In genomic region chr4:134512798-134513197, GRCm38 (mm10) we compare ENCODE assay signal across 8 mouse cellular contexts. TPM values are rescaled to one million over a fixed set of nuclear protein-coding genes. Genes with fewer than 3 reads are reported as not detected.
DNase-seq lines count a peak whose midpoint lies in the region; ATAC-seq lines count a peak whose summit lies in the region.

No protein-coding gene starts in this region.

- no peak overlapping the region for H3K9ac ChIP-seq in hindbrain, embryonic 13.5 days
- no peak overlapping the region for H3K9ac ChIP-seq in limb, embryonic 13.5 days
- peak overlapping the region; percentile 7; the same call in 1 of the 2 replicates for H3K9ac ChIP-seq in midbrain, embryonic 11.5 days (ENCODE audit: low read length)
- H3K9ac ChIP-seq in stomach, embryonic 16.5 days (ENCODE audit: low read length): peak overlapping the region; percentile 52

- 27% methylated on average over 15 of the region's 15 CpGs for WGBS in hindbrain, embryonic 13.5 days
- 15% methylated on average over 15 of the region's 15 CpGs for WGBS in limb, embryonic 13.5 days
- 30% methylated on average over 15 of the region's 15 CpGs for WGBS in midbrain, embryonic 11.5 days
- whole genome bisulfite sequencing in stomach, embryonic 16.5 days: 14% methylated on average over 15 of the region's 15 CpGs

- no peaks in the 10 kb centered on the region for H3K27me3 ChIP-seq in hindbrain, embryonic 13.5 days
- no peaks in the 10 kb centered on the region for H3K27me3 ChIP-seq in limb, embryonic 13.5 days
- no peaks in the 10 kb centered on the region for H3K27me3 ChIP-seq in midbrain, embryonic 11.5 days (ENCODE audit: control insufficient read depth, insufficient read depth, low read length)
- no peaks in the 10 kb centered on the region for H3K27me3 ChIP-seq in stomach, embryonic 16.5 days (ENCODE audit: control insufficient read depth, insufficient read depth, low read length)

- H3K4me2 ChIP-seq in hindbrain, embryonic 13.5 days: peak overlapping the region; percentile 34; the same call in 1 of the 2 replicates
- H3K4me2 ChIP-seq in limb, embryonic 13.5 days (replicated peaks): peak overlapping the region; percentile 59
- peak overlapping the region; percentile 28 for H3K4me2 ChIP-seq in midbrain, embryonic 11.5 days
- peak overlapping the region; percentile 88 for H3K4me2 ChIP-seq in stomach, embryonic 16.5 days (ENCODE audit: low read depth, low read length)

- H3K9me3 ChIP-seq in hindbrain, embryonic 13.5 days: no peaks in the 10 kb centered on the region
- no peaks in the 10 kb centered on the region for H3K9me3 ChIP-seq in limb, embryonic 13.5 days
- no peaks in the 10 kb centered on the region for H3K9me3 ChIP-seq in midbrain, embryonic 11.5 days (ENCODE audit: control insufficient read depth, low read length)
- no peaks in the 10 kb centered on the region for H3K9me3 ChIP-seq in stomach, embryonic 16.5 days (replicated peaks; ENCODE audit: control insufficient read depth, low read length)

- peak; percentile 61 for DNase-seq in CD4-positive helper T cell, adult 2 months (ENCODE audit: low read depth, low spot score)
- DNase-seq in adrenal gland, postnatal 25 days: peak; percentile 78
- peak; percentile 69 for DNase-seq in gastrocnemius, adult 18-20 months (ENCODE audit: low spot score)
- peak; percentile 89 for DNase-seq in midbrain, embryonic 11.5 days (ENCODE audit: low spot score, missing footprints)

- no peak overlapping the region for H3K27ac ChIP-seq in hindbrain, embryonic 13.5 days
- H3K27ac ChIP-seq in limb, embryonic 13.5 days: no peak overlapping the region
- no peak overlapping the region for H3K27ac ChIP-seq in midbrain, embryonic 11.5 days (ENCODE audit: low read depth, low read length)
- no peak overlapping the region; the same call in 1 of the 2 replicates for H3K27ac ChIP-seq in stomach, embryonic 16.5 days (ENCODE audit: low read length)

- peaks cover 6% of the 10 kb centered on the region for H3K36me3 ChIP-seq in hindbrain, embryonic 13.5 days
- H3K36me3 ChIP-seq in limb, embryonic 13.5 days: no peaks in the 10 kb centered on the region
- no peaks in the 10 kb centered on the region for H3K36me3 ChIP-seq in midbrain, embryonic 11.5 days (ENCODE audit: control insufficient read depth, insufficient read depth, low read length)
- no peaks in the 10 kb centered on the region for H3K36me3 ChIP-seq in stomach, embryonic 16.5 days (ENCODE audit: control insufficient read depth, insufficient read depth, low read length)

- no peak overlapping the region for H3K4me3 ChIP-seq in hindbrain, embryonic 13.5 days
- peak overlapping the region; percentile 17; the same call in 1 of the 2 replicates for H3K4me3 ChIP-seq in limb, embryonic 13.5 days
- peak overlapping the region; percentile 6; the same call in 1 of the 2 replicates for H3K4me3 ChIP-seq in midbrain, embryonic 11.5 days (ENCODE audit: low read depth, low read length)
- H3K4me3 ChIP-seq in stomach, embryonic 16.5 days (replicated peaks; ENCODE audit: low read length): peak overlapping the region; percentile 25

- ATAC-seq in hindbrain, embryonic 13.5 days (ENCODE audit: low FRiP score): no peak
- no peak for ATAC-seq in limb, embryonic 13.5 days (ENCODE audit: low FRiP score, low read depth)
- ATAC-seq in midbrain, embryonic 11.5 days (ENCODE audit: low FRiP score): no peak
- ATAC-seq in stomach, embryonic 16.5 days (ENCODE audit: insufficient read depth, low FRiP score): no peak
- ATAC-seq in cerebellum, adult (ENCODE audit: insufficient number of reproducible peaks, low FRiP score, low TSS enrichment): no peak

- peaks cover 6% of the 10 kb centered on the region for H3K4me1 ChIP-seq in hindbrain, embryonic 13.5 days (replicated peaks)
- peaks cover 14% of the 10 kb centered on the region for H3K4me1 ChIP-seq in limb, embryonic 13.5 days
- H3K4me1 ChIP-seq in midbrain, embryonic 11.5 days (ENCODE audit: control insufficient read depth, insufficient read depth, low read length): peaks cover 15% of the 10 kb centered on the region
- peaks cover 18% of the 10 kb centered on the region for H3K4me1 ChIP-seq in stomach, embryonic 16.5 days (ENCODE audit: control insufficient read depth, insufficient read depth, low read length)

RNA-seq across cellular contexts. Expression of gene Aunip, which starts 2.0 kb away (rescaled TPM):
- total RNA-seq in adrenal gland, postnatal 25 days (2021): 3.4 and 4.4 TPM in 2 replicates
- total RNA-seq in gastrocnemius, adult 18-20 months (2021): not detected
- polyA plus RNA-seq in hindbrain, embryonic 13.5 days (2015; fragmentation: Nextera tagmentation; extraction: Ambion mirVana): 2.6 and 2.8 TPM in 2 replicates
- 10.6 and 10.8 TPM in 2 replicates for polyA plus RNA-seq in limb, embryonic 13.5 days (2015; fragmentation: Nextera tagmentation; extraction: Ambion mirVana)
- 7.8 and 7.9 TPM in 2 replicates for polyA plus RNA-seq in midbrain, embryonic 11.5 days (2014; fragmentation: Nextera tagmentation; extraction: Ambion mirVana)
- polyA plus RNA-seq in stomach, embryonic 16.5 days (2015; fragmentation: Nextera tagmentation; extraction: Ambion mirVana): 10.0 and 11.8 TPM in 2 replicates

RNA-seq across cellular contexts. Expression of gene Paqr7, which starts 16.3 kb away (rescaled TPM):
- 39.9 and 63.1 TPM in 2 replicates for total RNA-seq in adrenal gland, postnatal 25 days (2021)
- 1 to 10 TPM; 2.9 to 4.4 TPM for total RNA-seq in gastrocnemius, adult 18-20 months (2021)
- polyA plus RNA-seq in hindbrain, embryonic 13.5 days (2015; fragmentation: Nextera tagmentation; extraction: Ambion mirVana): 20.2 and 21.5 TPM in 2 replicates
- 3.7 and 4.1 TPM in 2 replicates for polyA plus RNA-seq in limb, embryonic 13.5 days (2015; fragmentation: Nextera tagmentation; extraction: Ambion mirVana)
- 1.3 and 1.4 TPM in 2 replicates for polyA plus RNA-seq in midbrain, embryonic 11.5 days (2014; fragmentation: Nextera tagmentation; extraction: Ambion mirVana)
- polyA plus RNA-seq in stomach, embryonic 16.5 days (2015; fragmentation: Nextera tagmentation; extraction: Ambion mirVana): 11.7 and 12.0 TPM in 2 replicates

RNA-seq across cellular contexts. Expression of gene Mtfr1l, which starts 22.4 kb away (rescaled TPM):
- total RNA-seq in adrenal gland, postnatal 25 days (2021): 118 and 130 TPM in 2 replicates
- total RNA-seq in gastrocnemius, adult 18-20 months (2021): 100 to 1,000 TPM; 139 to 147 TPM
- 160 and 163 TPM in 2 replicates for polyA plus RNA-seq in hindbrain, embryonic 13.5 days (2015; fragmentation: Nextera tagmentation; extraction: Ambion mirVana)
- polyA plus RNA-seq in limb, embryonic 13.5 days (2015; fragmentation: Nextera tagmentation; extraction: Ambion mirVana): 131 and 132 TPM in 2 replicates
- polyA plus RNA-seq in midbrain, embryonic 11.5 days (2014; fragmentation: Nextera tagmentation; extraction: Ambion mirVana): 132 and 140 TPM in 2 replicates
- 89.1 and 95.1 TPM in 2 replicates for polyA plus RNA-seq in stomach, embryonic 16.5 days (2015; fragmentation: Nextera tagmentation; extraction: Ambion mirVana)

RNA-seq across cellular contexts. Expression of gene Selenon, which starts 39.2 kb away (rescaled TPM):
- total RNA-seq in adrenal gland, postnatal 25 days (2021): 30.5 and 35.2 TPM in 2 replicates
- total RNA-seq in gastrocnemius, adult 18-20 months (2021): 1 to 10 TPM; 4.2 to 4.9 TPM
- polyA plus RNA-seq in hindbrain, embryonic 13.5 days (2015; fragmentation: Nextera tagmentation; extraction: Ambion mirVana): 9.5 and 11.0 TPM in 2 replicates
- 15.2 and 16.3 TPM in 2 replicates for polyA plus RNA-seq in limb, embryonic 13.5 days (2015; fragmentation: Nextera tagmentation; extraction: Ambion mirVana)
- 19.1 and 24.6 TPM in 2 replicates for polyA plus RNA-seq in midbrain, embryonic 11.5 days (2014; fragmentation: Nextera tagmentation; extraction: Ambion mirVana)
- 7.9 and 8.0 TPM in 2 replicates for polyA plus RNA-seq in stomach, embryonic 16.5 days (2015; fragmentation: Nextera tagmentation; extraction: Ambion mirVana)

RNA-seq across cellular contexts. Expression of gene Stmn1, which starts 44.7 kb away (rescaled TPM):
- total RNA-seq in adrenal gland, postnatal 25 days (2021): 75.6 and 87.4 TPM in 2 replicates
- 1 to 10 TPM; 2.5 to 3.5 TPM for total RNA-seq in gastrocnemius, adult 18-20 months (2021)
- polyA plus RNA-seq in hindbrain, embryonic 13.5 days (2015; fragmentation: Nextera tagmentation; extraction: Ambion mirVana): 6,917 and 6,921 TPM in 2 replicates
- polyA plus RNA-seq in limb, embryonic 13.5 days (2015; fragmentation: Nextera tagmentation; extraction: Ambion mirVana): 1,889 and 1,921 TPM in 2 replicates
- 4,454 and 4,703 TPM in 2 replicates for polyA plus RNA-seq in midbrain, embryonic 11.5 days (2014; fragmentation: Nextera tagmentation; extraction: Ambion mirVana)
- polyA plus RNA-seq in stomach, embryonic 16.5 days (2015; fragmentation: Nextera tagmentation; extraction: Ambion mirVana): 1,080 and 1,153 TPM in 2 replicates

Comparison
In these comparisons a context has a peak if more than half of its experiments do, and no peak if none do; other contexts are left out.
1. H3K4me2 ChIP-seq: peak in every context shown above with its lines; median percentile 88 in stomach, embryonic 16.5 days; 59 in limb, embryonic 13.5 days; 34 in hindbrain, embryonic 13.5 days; 28 in midbrain, embryonic 11.5 days.
2. H3K9ac ChIP-seq: peak in midbrain, embryonic 11.5 days (single experiment) and stomach, embryonic 16.5 days (single experiment); none in hindbrain, embryonic 13.5 days (single experiment) and limb, embryonic 13.5 days (single experiment).
3. Peak in every context shown above with its lines, with median percentiles within 50 percentile points of each other: DNase-seq.